28 mouse cellular contexts compared by ENCODE assay signal in genomic region chr6:118347291-118347690, GRCm38 (mm10).
"Had no signal": no experiment of that assay in that cellular context is flagged by ENCODE, and none has a peak within 500 bp of the region (broad histone marks: within the 10 kb centered on the region; RNA-seq: fewer than 3 reads in every experiment).

No protein-coding gene starts in this region.

- H3K4me3 ChIP-seq: limb, embryonic 10.5 days; limb, embryonic 12.5 days; limb, embryonic 13.5 days; limb, embryonic 15.5 days; liver, embryonic 12.5 days; liver, embryonic 13.5 days; liver, embryonic 15.5 days; lung, embryonic 15.5 days; megakaryocyte, embryonic 14.5 days; midbrain, embryonic 10.5 days; midbrain, embryonic 12.5 days; midbrain, embryonic 13.5 days; midbrain, embryonic 15.5 days; myocyte; neural tube, embryonic 12.5 days had no signal

- DNase-seq: left cerebral cortex, postnatal 4 days; liver; liver, embryonic 13.5 days; liver, postnatal 0 days; lung, adult 18-20 months; lung, adult 2 months; lung, embryonic 14.5 days; lung, postnatal 10 days; lung, postnatal 14 days; lung, postnatal 36 days; lung, postnatal 4 days; midbrain, embryonic 14.5 days had no signal

- H3K27me3 ChIP-seq: limb, embryonic 12.5 days; limb, embryonic 13.5 days; limb, embryonic 15.5 days; lung, embryonic 15.5 days; midbrain, embryonic 12.5 days; midbrain, embryonic 13.5 days; midbrain, embryonic 15.5 days; neural tube, embryonic 12.5 days had no signal

- H3K27ac ChIP-seq: limb, embryonic 10.5 days; limb, embryonic 12.5 days; limb, embryonic 13.5 days; limb, embryonic 15.5 days; liver, embryonic 12.5 days; liver, embryonic 13.5 days; liver, embryonic 14.5 days; liver, embryonic 15.5 days; lung, embryonic 15.5 days; macrophage; midbrain, embryonic 10.5 days; midbrain, embryonic 12.5 days; midbrain, embryonic 13.5 days; midbrain, embryonic 15.5 days; neural tube, embryonic 12.5 days had no signal

- H3K9me3 ChIP-seq: limb, embryonic 10.5 days; limb, embryonic 12.5 days; limb, embryonic 13.5 days; limb, embryonic 15.5 days; liver, embryonic 12.5 days; liver, embryonic 13.5 days; liver, embryonic 15.5 days; lung, embryonic 15.5 days; midbrain, embryonic 10.5 days; midbrain, embryonic 12.5 days; midbrain, embryonic 13.5 days; midbrain, embryonic 15.5 days; neural tube, embryonic 12.5 days had no signal

- H3K36me3 ChIP-seq: limb, embryonic 10.5 days; limb, embryonic 12.5 days; limb, embryonic 13.5 days; limb, embryonic 15.5 days; liver, embryonic 12.5 days; liver, embryonic 13.5 days; liver, embryonic 15.5 days; lung, embryonic 15.5 days; midbrain, embryonic 10.5 days; midbrain, embryonic 12.5 days; midbrain, embryonic 13.5 days; midbrain, embryonic 15.5 days; neural tube, embryonic 12.5 days had no signal

- H3K9ac ChIP-seq: limb, embryonic 12.5 days; limb, embryonic 13.5 days; limb, embryonic 15.5 days; liver, embryonic 12.5 days; liver, embryonic 13.5 days; liver, embryonic 14.5 days; liver, embryonic 15.5 days; liver, postnatal 0 days; lung, embryonic 14.5 days; lung, embryonic 15.5 days; midbrain, embryonic 12.5 days; midbrain, embryonic 13.5 days; midbrain, embryonic 15.5 days; neural tube, embryonic 12.5 days had no signal

- H3K4me1 ChIP-seq: limb, embryonic 13.5 days; liver, embryonic 12.5 days; liver, embryonic 13.5 days; liver, embryonic 15.5 days; lung, embryonic 15.5 days; midbrain, embryonic 10.5 days; midbrain, embryonic 12.5 days; midbrain, embryonic 13.5 days; midbrain, embryonic 15.5 days; neural tube, embryonic 12.5 days had no signal
